Mouse (Mus musculus) heart, adult 2 months (tissue): ENCODE measurements around the gene Pet100. TPM values are rescaled to one million over a fixed set of nuclear protein-coding genes. Genes with fewer than 3 reads are reported as not detected.

Experiments
- DNase-seq, 2 experiments: peaks; one replicate each; pipeline ENCODE4 v3.0.0; 2021
- H3K27ac ChIP-seq: fragments of 200-600 bp; 2 replicates; pipeline ENCODE4 v1.8.1; 2022
- H3K27me3 ChIP-seq: fragments of 200-500 bp; 2 replicates; pipeline ENCODE4 v1.6.1; 2012; ENCODE audit warnings: mild to moderate bottlenecking, low read length, inconsistent platforms, mixed read lengths; ENCODE audit not compliant: control insufficient read depth, insufficient read depth
- H3K36me3 ChIP-seq: fragments of 200-500 bp; 2 replicates; pipeline ENCODE4 v1.6.1; 2012; ENCODE audit warnings: low read length, inconsistent platforms; ENCODE audit not compliant: control insufficient read depth, insufficient read depth
- H3K4me1 ChIP-seq: fragments of 200-500 bp; 2 replicates; pipeline ENCODE4 v1.6.1; 2011; ENCODE audit warnings: low read length; ENCODE audit not compliant: control insufficient read depth, insufficient read depth
- H3K4me3 ChIP-seq: fragments of 200-600 bp; 2 replicates; pipeline ENCODE4 v1.8.1; 2022
- H3K79me2 ChIP-seq: fragments of 200-500 bp; replicated peaks from 2 replicates; pipeline ENCODE4 v1.6.1; 2012; ENCODE audit warnings: mild to moderate bottlenecking, inconsistent platforms, low read length, moderate library complexity, mixed read lengths; ENCODE audit not compliant: control insufficient read depth, insufficient read depth
- H3K9ac ChIP-seq: fragments of 200-500 bp; 2 replicates; pipeline ENCODE4 v1.6.1; 2012; ENCODE audit warnings: low read depth, mild to moderate bottlenecking, control low read depth, inconsistent platforms, low read length, mixed read lengths
- CTCF ChIP-seq: fragments of 200-600 bp; IDR thresholded peaks from 2 replicates; pipeline ENCODE4 v1.8.1; 2022; ENCODE audit warnings: antibody characterized with exemption, mild to moderate bottlenecking, moderate library complexity
- EP300 ChIP-seq: fragments of 200-500 bp; IDR thresholded peaks from 2 replicates; pipeline ENCODE4 v1.6.1; 2011; ENCODE audit warnings: low read depth, low read length, control low read depth; ENCODE audit not compliant: insufficient read depth
- POLR2A ChIP-seq: fragments of 200-500 bp; IDR thresholded peaks from 2 replicates; pipeline ENCODE4 v1.6.1; 2011; ENCODE audit warnings: mild to moderate bottlenecking, low read depth, low read length, control low read depth; ENCODE audit not compliant: insufficient read depth
- WGBS: fragments of 180-500 bp; shearing (Covaris S2); methylation state at CpG from one replicate; pipeline ENCODE4 v1.1.7; 2018; 5-methylcytosine and 5-hydroxymethylcytosine counted together
- intact Hi-C: fragments of 180-260 bp; cut with DNase I; formaldehyde crosslinking; loops from one replicate; pipeline ENCODE4 v1.15.1; 2025
- polyA plus RNA-seq: library from polyadenylated mRNA; depleted of rRNA; stranded (reverse); fragments of >200 nt; gene quantifications from 2 replicates; pipeline ENCODE4 v1.2.3, GENCODE M21; 2012
- total RNA-seq, 2 experiments: library from RNA; stranded (reverse); gene quantifications; 2 replicates each; pipeline ENCODE4 v1.2.3; 2021

Gene Pet100
- total and polyA plus RNA-seq, 3 experiments, result 7.6 to 92.2 (median 79.1) TPM

DNA sequence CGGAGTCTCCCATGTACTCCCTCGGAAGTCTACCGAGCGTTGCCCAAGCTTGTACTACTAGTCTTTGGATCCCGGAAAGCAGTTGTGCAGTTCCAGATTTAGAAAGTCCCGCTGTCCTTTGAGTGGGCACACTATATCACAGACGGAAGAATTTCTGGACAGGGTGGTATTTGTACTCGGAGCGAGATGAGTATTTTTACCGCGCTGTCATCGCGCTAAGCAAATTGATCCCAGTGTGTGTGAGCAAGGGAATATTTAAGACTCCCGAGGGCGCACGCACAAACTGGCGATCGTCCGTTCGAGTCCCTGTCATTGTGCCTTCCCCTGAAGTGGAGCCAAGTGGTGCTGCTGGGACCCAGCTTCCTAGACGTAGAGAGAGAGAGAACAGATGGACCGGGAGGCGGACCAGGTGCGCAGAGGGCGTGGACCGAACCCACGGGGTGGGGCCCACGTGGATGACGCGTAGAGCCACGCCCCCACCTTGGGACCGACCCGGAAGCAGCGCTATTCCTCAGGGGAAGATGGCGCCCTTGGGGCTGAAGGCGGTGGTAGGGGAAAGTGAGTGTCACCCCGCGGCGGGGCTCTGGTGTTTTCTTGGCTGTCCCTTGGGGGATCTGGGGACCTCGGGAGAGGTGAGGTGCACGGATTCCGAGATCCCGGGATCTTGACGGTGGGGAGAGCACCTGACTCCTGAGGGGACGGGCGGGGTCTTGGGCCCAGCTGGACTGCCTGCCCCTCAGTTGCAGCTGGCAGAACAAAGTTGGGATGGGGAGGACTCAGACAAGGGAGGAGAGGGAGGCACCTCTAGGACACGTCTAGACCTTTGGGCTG, 9.5 kb downstream of the Pet100 start, which contains the start of gene Stxbp2:
Stxbp2 (plus strand) TSS at position 309 of the 831 bp plus-strand sequence.
- H3K27ac ChIP-seq, result no peak within 1 kb of the TSS
- intact Hi-C loops, result no loop called here
- peak; percentile 58 to 69 for DNase-seq

DNA sequence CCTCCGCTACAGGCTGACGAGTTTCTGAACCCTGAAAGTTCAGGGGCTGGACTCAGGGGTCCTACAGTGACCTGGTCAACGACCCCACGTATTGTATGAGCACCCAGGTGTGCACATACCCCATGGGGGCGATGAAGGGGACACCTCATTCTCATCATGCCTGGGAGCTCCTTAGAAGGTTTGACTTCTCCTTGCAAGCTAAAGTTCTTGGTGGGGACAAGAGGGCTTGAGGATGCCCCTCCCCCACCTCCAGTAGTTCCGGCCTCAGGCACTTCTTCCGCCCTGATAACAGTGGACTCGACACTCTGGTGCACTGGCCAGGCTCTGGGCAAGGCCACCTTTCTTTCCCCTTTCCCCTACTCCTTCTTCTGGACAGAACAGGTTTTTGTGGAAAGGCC, 10.1 kb downstream of the Pet100 start:
- Histone ChIP-seq H3K4me1 (no peaks in the 10 kb centered on the region), H3K79me2 (no peaks in the 10 kb centered on the region), H3K36me3 (no peaks in the 10 kb centered on the region), H3K4me3 (peak overlapping the region; percentile 44), H3K27me3 (peaks cover 1% of the 10 kb centered on the region; the same call in 1 of the 2 replicates), H3K9ac (no peak overlapping the region), H3K27ac (no peak overlapping the region)
- DNase-seq, result no peak
- 16% methylated on average over 8 of the region's 8 CpGs for WGBS
- no peak for TF ChIP-seq CTCF
- TF ChIP-seq POLR2A, result no peak
- TF ChIP-seq EP300, result no peak
- intact Hi-C loops, result no loop called here

More for the DNA sequence above, 9.5 kb downstream of the Pet100 start, which contains the start of gene Stxbp2:
- no peaks in the 10 kb centered on the region for H3K79me2 ChIP-seq
- H3K9ac ChIP-seq, result no peak within 1 kb of the TSS
- 6% methylated on average over 47 of the region's 47 CpGs for WGBS
- H3K4me1 ChIP-seq, result no peaks in the 10 kb centered on the region
- no peak for TF ChIP-seq CTCF
- no peak for TF ChIP-seq EP300
- no peak for TF ChIP-seq POLR2A
- H3K36me3 ChIP-seq, result no peaks in the 10 kb centered on the region
- H3K4me3 ChIP-seq, result peak within 1 kb of the TSS; percentile 44
- H3K27me3 ChIP-seq, result peaks cover 1% of the 10 kb centered on the region; the same call in 1 of the 2 replicates

GRCm38 (mm10) chr8:3645804-3646203, 24.5 kb downstream of the Pet100 start:
- no peak overlapping the region for H3K27ac ChIP-seq
- intact Hi-C loops, result no loop called here
- H3K79me2 ChIP-seq, result no peaks in the 10 kb centered on the region
- no peak overlapping the region for H3K4me3 ChIP-seq
- 16% methylated on average over 5 of the region's 5 CpGs for WGBS
- H3K4me1 ChIP-seq, result no peaks in the 10 kb centered on the region
- peak; percentile 28 to 56 for DNase-seq
- no peak for TF ChIP-seq EP300
- no peak for TF ChIP-seq POLR2A
- no peak; the same call in 1 of the 2 replicates for TF ChIP-seq CTCF
- no peaks in the 10 kb centered on the region; the same call in 1 of the 2 replicates for H3K27me3 ChIP-seq
- no peaks in the 10 kb centered on the region for H3K36me3 ChIP-seq
- no peak overlapping the region for H3K9ac ChIP-seq

- 79% methylated on average over 6 of the region's 6 CpGs for WGBS
- H3K27ac ChIP-seq, result no peak overlapping the region
- H3K79me2 ChIP-seq, result no peaks in the 10 kb centered on the region
- H3K27me3 ChIP-seq, result no peaks in the 10 kb centered on the region; the same call in 1 of the 2 replicates
- H3K9ac ChIP-seq, result no peak overlapping the region
- TF ChIP-seq POLR2A (no peak), EP300 (no peak), CTCF (no peak)
- DNase-seq, result no peak
- no peak overlapping the region for H3K4me3 ChIP-seq
- intact Hi-C loops, result no loop called here
- H3K4me1 ChIP-seq, result no peaks in the 10 kb centered on the region
- no peaks in the 10 kb centered on the region for H3K36me3 ChIP-seq
These were observed 25.6 kb downstream of the Pet100 start for GRCm38 (mm10) chr8:3646824-3647531.

GRCm38 (mm10) chr8:3647561-3647960, 26.2 kb downstream of the Pet100 start:
- DNase-seq, result no peak
- Histone ChIP-seq H3K79me2 (no peaks in the 10 kb centered on the region), H3K36me3 (no peaks in the 10 kb centered on the region), H3K4me1 (no peaks in the 10 kb centered on the region), H3K27ac (no peak overlapping the region), H3K27me3 (no peaks in the 10 kb centered on the region; the same call in 1 of the 2 replicates), H3K9ac (no peak overlapping the region), H3K4me3 (no peak overlapping the region)
- intact Hi-C loops, result no loop called here
- WGBS, result 67% methylated on average over 4 of the region's 4 CpGs
- TF ChIP-seq CTCF (no peak), EP300 (no peak), POLR2A (no peak)

- TF ChIP-seq POLR2A (no peak), EP300 (no peak), CTCF (no peak)
- Histone ChIP-seq H3K27ac (no peak overlapping the region), H3K4me1 (no peaks in the 10 kb centered on the region), H3K79me2 (no peaks in the 10 kb centered on the region), H3K27me3 (no peaks in the 10 kb centered on the region; the same call in 1 of the 2 replicates), H3K4me3 (no peak overlapping the region), H3K9ac (no peak overlapping the region), H3K36me3 (no peaks in the 10 kb centered on the region)
- intact Hi-C loops, result no loop called here
- no peak for DNase-seq
- WGBS, result 56% methylated on average over 2 of the region's 2 CpGs
These were observed 26.9 kb downstream of the Pet100 start for GRCm38 (mm10) chr8:3648268-3648667.
